8 mouse cellular contexts compared by ENCODE assay signal in the genomic region with DNA sequence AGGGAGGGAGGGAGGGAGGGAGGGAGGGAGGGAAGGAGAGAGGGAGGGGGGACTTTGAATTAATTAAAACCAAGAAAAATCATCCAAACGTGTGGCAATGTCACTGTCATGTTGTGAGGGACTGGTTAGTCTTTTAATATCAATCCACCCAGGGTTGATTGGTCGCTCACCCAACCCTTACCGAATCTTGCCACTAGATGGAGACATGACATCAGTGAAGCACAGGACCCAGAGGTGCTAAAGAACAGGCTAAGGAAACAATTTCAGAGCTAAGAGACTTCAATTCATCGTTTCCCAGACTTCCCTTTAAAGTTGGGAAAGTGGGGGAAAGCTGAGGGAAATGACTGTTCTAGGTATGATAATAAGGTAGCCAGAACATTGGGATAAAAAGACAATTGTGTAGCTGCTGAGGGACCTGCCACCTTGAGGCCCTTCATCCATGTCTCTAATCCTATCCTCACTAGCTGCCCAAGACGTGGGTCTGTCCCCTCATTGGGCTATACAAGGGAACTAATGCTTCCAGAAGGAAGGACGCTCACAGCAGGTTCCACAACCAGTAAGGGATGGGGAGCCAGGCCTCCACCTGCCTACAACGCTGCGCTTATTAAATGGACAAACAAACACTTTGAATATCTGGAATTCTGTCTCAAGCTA.
DNase-seq lines count a peak whose midpoint lies in the region; ATAC-seq and TF ChIP-seq lines count a peak whose summit lies in the region.

No protein-coding gene starts in this region.

- TF ChIP-seq POLR2A in embryonic fibroblast, embryonic 13.5 days (IDR thresholded peaks at IDR 0.05; ENCODE audit: low read depth, low read length) = no peak

- H3K4me1 ChIP-seq in embryonic fibroblast, embryonic 13.5 days (ENCODE audit: control insufficient read depth, insufficient read depth, low read length) = no peaks in the 10 kb centered on the region
- H3K4me1 ChIP-seq in hindbrain, embryonic 10.5 days (replicated peaks) = peaks cover 8% of the 10 kb centered on the region
- H3K4me1 ChIP-seq in lung, embryonic 15.5 days = peaks cover 5% of the 10 kb centered on the region

- TF ChIP-seq CTCF in embryonic fibroblast, embryonic 13.5 days (IDR thresholded peaks at IDR 0.05; ENCODE audit: borderline replicate concordance, insufficient read depth, low read length) = peak; percentile 59; the same call in 1 of the 2 replicates

- peaks cover 24% of the 10 kb centered on the region for H3K36me3 ChIP-seq in hindbrain, embryonic 10.5 days
- no peaks in the 10 kb centered on the region for H3K36me3 ChIP-seq in lung, embryonic 15.5 days

- DNase-seq in gastrocnemius, postnatal 10 days = peak; percentile 54
- no peak for DNase-seq in gastrocnemius, postnatal 36 days
- DNase-seq in adrenal gland, postnatal 36 days = peak; percentile 43 to 66
- DNase-seq in hindbrain, embryonic 10.5 days (ENCODE audit: low spot score) = peak; percentile 53
- DNase-seq in layer of hippocampus, adult 11-12 months (ENCODE audit: low spot score) = peak; percentile 78
- peak; percentile 82 for DNase-seq in retina, postnatal 1 day

- no peak overlapping the region for H3K9ac ChIP-seq in lung, embryonic 15.5 days

- H3K4me2 ChIP-seq in lung, embryonic 15.5 days = no peak overlapping the region

- intact Hi-C loops in gastrocnemius, postnatal 36 days (cut with DNase I) = loop anchor here (2.0 to 10.0 kb wide), 2 partner anchors 163 to 333 kb away; partner anchors contain the start of gene Mfsd14a

- 47% methylated on average over 8 of the region's 8 CpGs for WGBS in hindbrain, embryonic 10.5 days
- WGBS in lung, embryonic 15.5 days = 42% methylated on average over 8 of the region's 8 CpGs

- no peaks in the 10 kb centered on the region for H3K9me3 ChIP-seq in hindbrain, embryonic 10.5 days
- H3K9me3 ChIP-seq in lung, embryonic 15.5 days = no peaks in the 10 kb centered on the region

- peak; percentile 43; the same call in 1 of the 2 replicates for ATAC-seq in lung, embryonic 15.5 days (ENCODE audit: borderline replicate concordance, extremely low read depth, low FRiP score, low TSS enrichment)

- no peak overlapping the region for H3K27ac ChIP-seq in embryonic fibroblast, embryonic 13.5 days (ENCODE audit: insufficient read depth, low read length)
- no peak overlapping the region for H3K27ac ChIP-seq in hindbrain, embryonic 10.5 days
- H3K27ac ChIP-seq in lung, embryonic 15.5 days = no peak overlapping the region

- H3K27me3 ChIP-seq in hindbrain, embryonic 10.5 days (ENCODE audit: insufficient read depth, poor library complexity, severe bottlenecking) = no peaks in the 10 kb centered on the region
- H3K27me3 ChIP-seq in lung, embryonic 15.5 days = no peaks in the 10 kb centered on the region

- H3K4me3 ChIP-seq in embryonic fibroblast, embryonic 13.5 days (ENCODE audit: insufficient read depth, low read length) = no peak overlapping the region
- no peak overlapping the region for H3K4me3 ChIP-seq in hindbrain, embryonic 10.5 days
- H3K4me3 ChIP-seq in lung, embryonic 15.5 days = no peak overlapping the region

Comparison
In these comparisons a context has a peak if more than half of its experiments do, and no peak if none do; other contexts are left out.
1. DNase-seq: peak in gastrocnemius, postnatal 10 days (single experiment), adrenal gland, postnatal 36 days (2 of 2), hindbrain, embryonic 10.5 days (single experiment), layer of hippocampus, adult 11-12 months (single experiment) and retina, postnatal 1 day (single experiment); none in gastrocnemius, postnatal 36 days (0 of 2).